Comparison of ENCODE assay signal across 21 mouse cellular contexts in genomic region chr8:88877921-88878320, GRCm38 (mm10).
DNase-seq lines count a peak whose midpoint lies in the region; ATAC-seq and TF ChIP-seq lines count a peak whose summit lies in the region.
"Had no signal": no experiment of that assay in that cellular context is flagged by ENCODE, and none has a peak within 500 bp of the region (broad histone marks: within the 10 kb centered on the region; RNA-seq: fewer than 3 reads in every experiment).

No protein-coding gene starts in this region.

- WGBS in hindbrain, embryonic 10.5 days: 76% methylated on average over 10 of the region's 10 CpGs
- 39% methylated on average over 10 of the region's 10 CpGs for WGBS in hindbrain, embryonic 16.5 days
- 70% methylated on average over 10 of the region's 10 CpGs for WGBS in midbrain, embryonic 10.5 days
- 23% methylated on average over 10 of the region's 10 CpGs for WGBS in midbrain, embryonic 16.5 days
- WGBS in hindbrain, embryonic 13.5 days: 36% methylated on average over 10 of the region's 10 CpGs
- 27% methylated on average over 10 of the region's 10 CpGs for WGBS in neural tube, embryonic 14.5 days
- WGBS in heart, adult 2 months: 84% methylated on average over 10 of the region's 10 CpGs

- DNase-seq in hindbrain, embryonic 10.5 days (ENCODE audit: low spot score): no peak
- DNase-seq in midbrain, embryonic 10.5 days (ENCODE audit: low spot score): peak; percentile 14
- DNase-seq in left cerebral cortex, adult 2 months (ENCODE audit: extremely low spot score in 1 of 2, low spot score in 2 of 2): no peak
- DNase-seq in heart, adult 2 months: no peak
- DNase-seq: adrenal gland, adult 8-10 months; cerebellum, adult 9-10 months; heart, postnatal 36 days; kidney, postnatal 36 days; layer of hippocampus, postnatal 36 days; lung, adult 2 months had no signal

- no peaks in the 10 kb centered on the region for H3K9me3 ChIP-seq in hindbrain, embryonic 10.5 days
- no peaks in the 10 kb centered on the region for H3K9me3 ChIP-seq in hindbrain, embryonic 16.5 days (ENCODE audit: control insufficient read depth, low read length)
- no peaks in the 10 kb centered on the region for H3K9me3 ChIP-seq in midbrain, embryonic 10.5 days (replicated peaks)
- no peaks in the 10 kb centered on the region for H3K9me3 ChIP-seq in midbrain, embryonic 16.5 days (replicated peaks; ENCODE audit: control insufficient read depth, low read length, poor library complexity, severe bottlenecking)
- H3K9me3 ChIP-seq in hindbrain, embryonic 13.5 days: no peaks in the 10 kb centered on the region
- H3K9me3 ChIP-seq in neural tube, embryonic 14.5 days (ENCODE audit: control insufficient read depth, low read length): no peaks in the 10 kb centered on the region
- H3K9me3 ChIP-seq: forebrain, embryonic 15.5 days; heart, embryonic 12.5 days; limb, embryonic 10.5 days had no signal

- H3K9ac ChIP-seq in hindbrain, embryonic 16.5 days (ENCODE audit: low read depth, low read length): no peak overlapping the region
- no peak overlapping the region for H3K9ac ChIP-seq in midbrain, embryonic 16.5 days (ENCODE audit: low read depth, low read length)
- H3K9ac ChIP-seq in hindbrain, embryonic 13.5 days: no peak overlapping the region
- H3K9ac ChIP-seq in neural tube, embryonic 14.5 days (replicated peaks; ENCODE audit: low read depth, low read length): no peak overlapping the region
- no peak overlapping the region for H3K9ac ChIP-seq in heart, adult 2 months (ENCODE audit: low read depth, low read length)
- H3K9ac ChIP-seq: forebrain, embryonic 15.5 days; heart, embryonic 12.5 days had no signal

- no peaks in the 10 kb centered on the region for H3K36me3 ChIP-seq in hindbrain, embryonic 10.5 days
- H3K36me3 ChIP-seq in hindbrain, embryonic 16.5 days (ENCODE audit: control insufficient read depth, insufficient read depth, low read length): no peaks in the 10 kb centered on the region
- no peaks in the 10 kb centered on the region for H3K36me3 ChIP-seq in midbrain, embryonic 10.5 days
- no peaks in the 10 kb centered on the region for H3K36me3 ChIP-seq in midbrain, embryonic 16.5 days (ENCODE audit: control insufficient read depth, insufficient read depth, low read length)
- no peaks in the 10 kb centered on the region for H3K36me3 ChIP-seq in hindbrain, embryonic 13.5 days
- no peaks in the 10 kb centered on the region for H3K36me3 ChIP-seq in neural tube, embryonic 14.5 days (ENCODE audit: control insufficient read depth, insufficient read depth, low read length)
- no peaks in the 10 kb centered on the region for H3K36me3 ChIP-seq in heart, adult 2 months (ENCODE audit: control insufficient read depth, insufficient read depth, low read length)
- H3K36me3 ChIP-seq: forebrain, embryonic 15.5 days; heart, embryonic 12.5 days; limb, embryonic 10.5 days had no signal

- intact Hi-C loops in left cerebral cortex, adult 2 months (cut with DNase I): no loop called here
- intact Hi-C loops in heart, adult 2 months (cut with DNase I): no loop called here

- H3K4me3 ChIP-seq in hindbrain, embryonic 10.5 days: no peak overlapping the region
- no peak overlapping the region for H3K4me3 ChIP-seq in hindbrain, embryonic 16.5 days (ENCODE audit: low read length)
- no peak overlapping the region for H3K4me3 ChIP-seq in midbrain, embryonic 10.5 days
- no peak overlapping the region for H3K4me3 ChIP-seq in midbrain, embryonic 16.5 days (ENCODE audit: low read depth, low read length)
- H3K4me3 ChIP-seq in hindbrain, embryonic 13.5 days: no peak overlapping the region
- H3K4me3 ChIP-seq in neural tube, embryonic 14.5 days (ENCODE audit: low read depth, low read length): no peak overlapping the region
- no peak overlapping the region for H3K4me3 ChIP-seq in left cerebral cortex, adult 2 months
- H3K4me3 ChIP-seq in heart, adult 2 months: no peak overlapping the region
- H3K4me3 ChIP-seq: erythroblast, embryonic 14.5 days; forebrain, embryonic 15.5 days; heart, embryonic 12.5 days; limb, embryonic 10.5 days had no signal

- no peak for TF ChIP-seq CTCF in left cerebral cortex, adult 2 months (IDR thresholded peaks at IDR 0.05)
- no peak for TF ChIP-seq CTCF in heart, adult 2 months (IDR thresholded peaks at IDR 0.05)

- 0 out of 2 replicates have a peak, but pooled peaks cover 3% of the 10 kb centered on the region for H3K4me1 ChIP-seq in hindbrain, embryonic 10.5 days (replicated peaks)
- H3K4me1 ChIP-seq in hindbrain, embryonic 16.5 days (ENCODE audit: control insufficient read depth, insufficient read depth, low read depth, low read length): no peaks in the 10 kb centered on the region
- peaks cover 13% of the 10 kb centered on the region for H3K4me1 ChIP-seq in midbrain, embryonic 10.5 days
- H3K4me1 ChIP-seq in midbrain, embryonic 16.5 days (ENCODE audit: control insufficient read depth, insufficient read depth, low read length): 0 out of 2 replicates have a peak, but pooled peaks cover 2% of the 10 kb centered on the region
- peaks cover 16% of the 10 kb centered on the region for H3K4me1 ChIP-seq in hindbrain, embryonic 13.5 days (replicated peaks)
- H3K4me1 ChIP-seq in neural tube, embryonic 14.5 days (ENCODE audit: control insufficient read depth, insufficient read depth, low read length): no peaks in the 10 kb centered on the region
- peaks cover 2% of the 10 kb centered on the region for H3K4me1 ChIP-seq in heart, adult 2 months (ENCODE audit: control insufficient read depth, insufficient read depth, low read length)
- H3K4me1 ChIP-seq: forebrain, embryonic 15.5 days; limb, embryonic 10.5 days had no signal

- H3K4me2 ChIP-seq in hindbrain, embryonic 16.5 days (ENCODE audit: low read length): no peak overlapping the region
- no peak overlapping the region for H3K4me2 ChIP-seq in midbrain, embryonic 16.5 days (ENCODE audit: low read length)
- no peak overlapping the region for H3K4me2 ChIP-seq in hindbrain, embryonic 13.5 days
- H3K4me2 ChIP-seq in neural tube, embryonic 14.5 days (ENCODE audit: low read depth, low read length): no peak overlapping the region
- H3K4me2 ChIP-seq: forebrain, embryonic 15.5 days; heart, embryonic 12.5 days; liver, embryonic 11.5 days had no signal

- no peaks in the 10 kb centered on the region for H3K79me2 ChIP-seq in heart, adult 2 months (replicated peaks; ENCODE audit: control insufficient read depth, insufficient read depth, low read length)

- no peak for TF ChIP-seq EP300 in heart, adult 2 months (IDR thresholded peaks at IDR 0.05; ENCODE audit: insufficient read depth, low read depth, low read length)

- H3K27me3 ChIP-seq in hindbrain, embryonic 10.5 days (ENCODE audit: insufficient read depth, poor library complexity, severe bottlenecking): no peaks in the 10 kb centered on the region; the same call in 1 of the 2 replicates
- no peaks in the 10 kb centered on the region for H3K27me3 ChIP-seq in hindbrain, embryonic 16.5 days (replicated peaks; ENCODE audit: control insufficient read depth, insufficient read depth, low read length)
- no peaks in the 10 kb centered on the region for H3K27me3 ChIP-seq in midbrain, embryonic 10.5 days (ENCODE audit: low read depth, poor library complexity, severe bottlenecking)
- H3K27me3 ChIP-seq in midbrain, embryonic 16.5 days (ENCODE audit: control insufficient read depth, insufficient read depth, low read depth, low read length): no peaks in the 10 kb centered on the region
- 0 out of 2 replicates have a peak, but pooled peaks cover 9% of the 10 kb centered on the region for H3K27me3 ChIP-seq in hindbrain, embryonic 13.5 days
- no peaks in the 10 kb centered on the region for H3K27me3 ChIP-seq in neural tube, embryonic 14.5 days (ENCODE audit: control insufficient read depth, insufficient read depth, low read length)
- no peaks in the 10 kb centered on the region; the same call in 1 of the 2 replicates for H3K27me3 ChIP-seq in heart, adult 2 months (ENCODE audit: control insufficient read depth, insufficient read depth, low read length)
- H3K27me3 ChIP-seq: forebrain, embryonic 15.5 days had no signal

- ATAC-seq in hindbrain, embryonic 16.5 days: no peak
- no peak for ATAC-seq in midbrain, embryonic 16.5 days
- no peak for ATAC-seq in hindbrain, embryonic 13.5 days (ENCODE audit: low FRiP score)
- peak; percentile 38; the same call in 1 of the 2 replicates for ATAC-seq in neural tube, embryonic 14.5 days (ENCODE audit: low read depth)
- ATAC-seq: forebrain, embryonic 15.5 days; intestine, embryonic 16.5 days had no signal

- no peak for TF ChIP-seq POLR2A in heart, adult 2 months (IDR thresholded peaks at IDR 0.05; ENCODE audit: insufficient read depth, low read depth, low read length)

- 0 out of 2 replicates have a peak overlapping the region, but pooled peaks have one; percentile 9 for H3K27ac ChIP-seq in hindbrain, embryonic 10.5 days
- H3K27ac ChIP-seq in hindbrain, embryonic 16.5 days (ENCODE audit: low read depth, low read length): no peak overlapping the region
- H3K27ac ChIP-seq in midbrain, embryonic 10.5 days (replicated peaks): peak overlapping the region; percentile 28
- H3K27ac ChIP-seq in midbrain, embryonic 16.5 days (ENCODE audit: low read length): no peak overlapping the region
- peak overlapping the region; percentile 35; the same call in 1 of the 2 replicates for H3K27ac ChIP-seq in hindbrain, embryonic 13.5 days
- no peak overlapping the region for H3K27ac ChIP-seq in neural tube, embryonic 14.5 days (ENCODE audit: low read depth, low read length)
- H3K27ac ChIP-seq in left cerebral cortex, adult 2 months: no peak overlapping the region
- H3K27ac ChIP-seq in heart, adult 2 months: no peak overlapping the region
- H3K27ac ChIP-seq: forebrain, embryonic 15.5 days; limb, embryonic 10.5 days; macrophage had no signal

Comparison
In these comparisons a context has a peak if more than half of its experiments do, and no peak if none do; other contexts are left out.
1. H3K27ac ChIP-seq: peak in hindbrain, embryonic 10.5 days (single experiment), midbrain, embryonic 10.5 days (single experiment) and hindbrain, embryonic 13.5 days (single experiment); none in hindbrain, embryonic 16.5 days (single experiment), midbrain, embryonic 16.5 days (single experiment), neural tube, embryonic 14.5 days (single experiment), left cerebral cortex, adult 2 months (single experiment) and heart, adult 2 months (single experiment).